Mouse (Mus musculus): ENCODE results near the gene Tekt3. TPM values are rescaled to one million over a fixed set of nuclear protein-coding genes. Genes with fewer than 3 reads are reported as not detected.

Gene Tekt3
- total RNA-seq, 2 experiments from 2014 or later, result not detected

- no peak for ATAC-seq (replicated peaks; ENCODE audit: low FRiP score, poor library complexity, severe bottlenecking)
Observed at GRCm38 (mm10) chr11:63055596-63055995, 5.9 kb upstream of the Tekt3 start.

DNA sequence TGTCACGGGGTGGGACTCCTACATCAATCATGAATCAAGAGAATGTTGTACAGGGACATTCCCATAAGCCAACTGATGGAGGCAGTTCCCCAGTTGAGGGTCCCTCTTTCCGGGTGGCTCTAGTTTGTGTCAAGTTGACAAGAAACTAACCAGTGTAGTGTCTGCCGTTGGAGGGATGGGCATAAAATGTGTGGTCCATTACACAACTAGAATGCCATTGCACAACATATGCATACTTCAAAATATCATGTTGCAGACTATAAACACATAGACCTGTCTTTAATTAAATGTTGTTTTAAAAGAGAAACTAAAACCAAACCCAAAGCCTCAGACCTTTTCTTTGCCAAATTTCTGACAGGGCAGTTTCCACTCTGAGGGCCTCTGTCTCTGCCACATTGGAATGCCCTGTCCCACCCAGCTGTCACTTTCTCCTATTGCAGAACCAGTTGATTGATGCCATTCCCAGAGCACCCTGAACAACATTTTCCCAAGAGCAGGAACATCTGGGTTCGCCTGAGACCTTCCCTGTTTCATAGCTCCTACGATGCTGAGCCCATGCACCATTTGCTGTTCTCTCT is 3.0 kb upstream of the Tekt3 start:
- no peak for ATAC-seq (replicated peaks; ENCODE audit: low FRiP score, poor library complexity, severe bottlenecking)

- no peak for ATAC-seq (replicated peaks; ENCODE audit: low FRiP score, poor library complexity, severe bottlenecking)
Observed at GRCm38 (mm10) chr11:63059911-63060310, 1.5 kb upstream of the Tekt3 start.

DNA sequence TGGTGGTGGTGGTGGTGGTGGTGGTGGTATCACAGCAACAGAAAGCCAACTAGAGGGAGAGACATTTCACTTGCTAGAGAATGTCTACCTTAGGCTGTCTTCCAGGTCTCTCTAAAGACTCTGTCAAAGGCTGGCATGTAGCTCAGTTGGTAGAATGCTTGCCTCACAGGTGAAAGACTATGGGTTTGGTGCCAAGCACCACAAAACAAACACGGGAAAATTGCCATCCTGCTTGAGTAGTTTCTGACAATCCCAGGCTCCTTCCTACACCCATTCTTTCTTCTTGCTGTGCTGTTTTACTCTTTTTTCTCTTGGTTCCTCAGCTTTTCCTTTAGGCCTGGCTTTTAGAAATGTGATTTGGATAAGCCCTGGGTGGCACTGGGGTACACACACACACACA is 5.1 kb downstream of the Tekt3 start:
- no peak for ATAC-seq (replicated peaks; ENCODE audit: low FRiP score, poor library complexity, severe bottlenecking)

DNA sequence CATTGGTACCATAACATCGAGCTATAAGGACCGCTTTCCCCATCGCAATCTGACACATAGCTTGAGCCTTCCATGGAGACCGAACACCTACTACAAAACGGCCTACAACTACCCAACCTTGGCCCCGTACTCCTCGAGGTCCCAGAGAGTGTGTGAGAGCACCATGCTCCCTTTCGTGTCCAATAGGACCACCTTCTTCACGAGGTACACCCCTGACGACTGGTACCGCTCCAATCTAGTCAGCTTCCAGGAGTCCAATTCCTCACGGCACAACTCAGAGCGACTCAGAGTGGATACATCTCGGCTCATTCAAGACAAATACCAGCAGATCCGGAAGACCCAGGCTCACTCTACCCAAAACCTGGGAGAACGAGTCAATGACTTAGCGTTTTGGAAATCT is 8.6 kb downstream of the Tekt3 start:
- no peak for ATAC-seq (replicated peaks; ENCODE audit: low FRiP score, poor library complexity, severe bottlenecking)

DNA sequence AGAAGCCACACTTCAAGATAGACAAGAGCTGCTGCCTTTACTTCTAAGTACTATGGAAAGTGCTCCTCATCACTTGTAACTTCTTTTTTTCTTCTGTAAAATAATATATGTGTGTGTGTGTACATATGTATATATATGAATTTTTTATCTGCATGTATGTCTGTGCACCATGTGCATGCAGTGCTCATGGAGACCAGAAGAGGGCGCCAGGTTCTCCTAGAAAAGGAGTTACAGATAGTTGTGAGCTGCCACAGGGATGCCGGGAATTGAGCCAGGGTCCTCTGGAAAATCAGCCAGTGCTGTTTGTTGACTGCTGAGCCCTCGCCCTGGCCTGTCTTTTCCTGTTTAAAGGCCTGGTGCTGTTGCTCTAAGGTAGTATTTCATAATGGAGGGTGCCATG is 23.1 kb downstream of the Tekt3 start:
- no peak for ATAC-seq (replicated peaks; ENCODE audit: low FRiP score, poor library complexity, severe bottlenecking)

- ATAC-seq (replicated peaks; ENCODE audit: low FRiP score, poor library complexity, severe bottlenecking), result no peak
Observed at GRCm38 (mm10) chr11:63088672-63089071, 27.2 kb downstream of the Tekt3 start.

GRCm38 (mm10) chr11:63090210-63090609 is 28.8 kb downstream of the Tekt3 start:
- no peak for ATAC-seq (replicated peaks; ENCODE audit: low FRiP score, poor library complexity, severe bottlenecking)

- no peak for ATAC-seq (replicated peaks; ENCODE audit: low FRiP score, poor library complexity, severe bottlenecking)
Observed at GRCm38 (mm10) chr11:63090986-63091385, 29.5 kb downstream of the Tekt3 start.

DNA sequence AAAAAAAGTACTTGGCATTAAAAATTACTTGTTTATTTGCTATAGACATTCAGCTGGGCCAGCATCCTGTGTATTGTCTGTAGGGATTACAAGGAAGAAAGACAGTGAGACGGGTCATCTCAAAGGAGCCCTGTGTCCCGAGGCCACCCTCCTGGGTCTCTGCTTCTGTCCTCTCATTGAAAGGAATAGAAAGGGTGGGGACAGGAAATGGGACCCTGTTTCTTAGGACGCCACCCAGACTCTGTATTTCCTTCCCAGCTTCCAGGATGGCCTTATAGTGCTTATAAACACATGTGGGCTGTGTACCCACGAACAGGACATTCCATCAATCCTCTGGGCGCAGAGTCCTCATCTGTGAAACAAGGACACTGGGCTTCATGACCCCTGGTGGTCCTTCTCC is 30.8 kb downstream of the Tekt3 start:
- ATAC-seq (replicated peaks; ENCODE audit: low FRiP score, poor library complexity, severe bottlenecking), result no peak

GRCm38 (mm10) chr11:63093601-63094000 is 32.1 kb downstream of the Tekt3 start:
- ATAC-seq (replicated peaks; ENCODE audit: low FRiP score, poor library complexity, severe bottlenecking), result no peak

GRCm38 (mm10) chr11:63094496-63094895 is 33.0 kb downstream of the Tekt3 start:
- no peak for ATAC-seq (replicated peaks; ENCODE audit: low FRiP score, poor library complexity, severe bottlenecking)

- ATAC-seq (replicated peaks; ENCODE audit: low FRiP score, poor library complexity, severe bottlenecking), result no peak
Observed at GRCm38 (mm10) chr11:63098016-63098415, 36.6 kb downstream of the Tekt3 start.

DNA sequence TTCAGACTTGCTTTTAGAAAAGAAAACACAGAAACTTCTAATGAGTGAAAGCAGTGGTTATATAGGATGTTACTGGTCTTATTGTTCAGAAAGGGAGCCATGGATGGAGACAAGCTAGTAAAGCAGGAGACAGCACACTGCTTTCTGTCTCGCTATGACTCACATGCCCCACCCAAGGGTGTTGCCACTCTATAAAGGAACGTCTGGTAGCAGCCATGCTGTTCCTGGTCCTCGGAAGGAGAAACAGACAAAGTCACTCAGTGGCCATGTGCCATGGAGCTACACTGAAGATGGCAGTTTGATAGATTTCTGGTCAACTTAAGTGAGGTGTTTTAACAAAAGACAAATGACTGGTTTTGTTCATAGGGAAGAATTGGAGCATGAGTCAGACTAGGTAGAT is 37.9 kb downstream of the Tekt3 start:
- ATAC-seq (replicated peaks; ENCODE audit: low FRiP score, poor library complexity, severe bottlenecking), result no peak

DNA sequence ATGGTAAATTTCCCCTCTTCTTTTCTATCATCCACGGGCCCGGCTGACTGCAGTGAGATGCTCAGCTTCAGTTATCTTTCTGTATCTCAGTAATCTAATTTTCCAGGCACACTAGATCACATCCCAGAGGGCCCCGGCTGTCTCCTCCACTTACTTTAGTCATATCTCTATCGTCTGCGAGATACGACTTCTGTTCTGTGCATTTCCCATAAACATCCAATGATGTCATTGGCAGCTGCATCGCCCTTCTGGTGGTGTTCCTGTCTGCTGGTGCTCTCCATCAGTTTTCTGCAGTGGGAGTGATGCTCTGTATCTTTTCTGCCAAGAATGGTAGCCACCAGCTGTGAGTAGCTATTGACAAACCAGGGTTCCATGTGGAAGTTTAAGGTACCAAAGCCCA is 41.8 kb downstream of the Tekt3 start:
- ATAC-seq (replicated peaks; ENCODE audit: low FRiP score, poor library complexity, severe bottlenecking), result no peak

DNA sequence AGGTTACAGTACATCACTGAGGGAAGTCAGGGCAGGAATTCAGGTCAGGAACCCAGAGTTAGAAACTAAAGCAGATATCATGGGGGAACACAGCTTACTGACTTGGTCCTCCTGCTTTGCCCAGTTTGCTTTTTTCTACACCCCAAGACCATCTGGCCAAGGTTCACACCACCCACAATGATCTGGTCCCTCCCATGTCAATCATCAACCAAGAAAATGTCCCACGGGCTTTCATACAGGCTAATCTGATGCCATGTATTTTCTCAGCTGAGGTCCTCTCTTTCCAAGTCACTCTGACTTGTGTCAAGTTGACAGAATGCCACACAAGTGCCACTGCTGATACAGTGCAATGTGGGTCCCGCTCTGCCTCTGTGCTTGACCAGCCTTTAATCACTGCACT is 42.6 kb downstream of the Tekt3 start:
- ATAC-seq (replicated peaks; ENCODE audit: low FRiP score, poor library complexity, severe bottlenecking), result no peak

DNA sequence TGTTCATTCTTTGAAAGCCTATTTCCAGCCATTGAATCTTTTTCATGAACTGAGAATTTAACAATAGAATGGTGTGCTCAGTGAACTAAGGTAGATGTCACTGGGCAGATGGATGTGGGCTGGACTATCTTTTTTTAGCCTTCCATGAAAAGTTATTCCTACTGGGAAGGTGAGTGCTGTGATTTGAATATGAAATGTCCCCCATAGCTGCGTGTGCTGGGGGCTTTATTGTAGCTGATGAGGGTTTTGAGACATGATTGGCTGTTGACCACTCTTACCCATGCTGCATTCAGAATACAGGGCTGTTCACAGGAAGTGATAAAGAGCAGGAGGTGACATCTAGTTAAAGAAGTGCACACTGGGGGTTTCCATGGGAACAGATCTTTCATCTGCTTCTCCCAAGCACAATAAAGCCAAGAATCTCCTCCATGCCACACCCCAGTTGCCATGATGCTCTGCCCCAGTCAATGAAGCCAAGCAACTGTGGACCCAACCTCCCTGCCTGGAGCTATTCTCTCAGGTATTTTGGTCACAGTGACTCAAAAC is 47.8 kb downstream of the Tekt3 start:
- ATAC-seq (replicated peaks; ENCODE audit: low FRiP score, poor library complexity, severe bottlenecking), result no peak

- ATAC-seq (replicated peaks; ENCODE audit: low FRiP score, poor library complexity, severe bottlenecking), result no peak
Observed at GRCm38 (mm10) chr11:63110329-63110728, 48.9 kb downstream of the Tekt3 start.

- ATAC-seq (replicated peaks; ENCODE audit: low FRiP score, poor library complexity, severe bottlenecking), result no peak
Observed at GRCm38 (mm10) chr11:63114807-63115641, 53.6 kb downstream of the Tekt3 start.

- no peak for ATAC-seq (replicated peaks; ENCODE audit: low FRiP score, poor library complexity, severe bottlenecking)
Observed at GRCm38 (mm10) chr11:63116652-63117051, 55.2 kb downstream of the Tekt3 start.

DNA sequence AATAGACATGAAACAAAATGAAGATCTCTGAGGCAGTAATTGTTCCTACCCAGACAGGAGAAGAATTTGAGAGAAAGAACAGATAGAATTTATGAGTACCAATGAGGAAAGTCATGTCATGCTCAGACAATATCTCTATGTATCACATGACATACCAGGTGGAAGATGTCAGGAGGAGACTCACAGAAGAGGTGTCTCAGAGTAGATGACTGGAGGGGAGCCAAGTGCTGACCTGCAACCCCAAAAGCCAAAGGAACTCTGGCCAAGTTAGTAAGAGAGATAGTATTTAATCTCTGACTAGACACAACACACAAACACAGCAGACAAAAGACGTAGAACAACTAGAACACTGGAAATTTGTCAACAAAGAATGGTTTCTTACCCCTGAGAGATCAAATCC is 55.8 kb downstream of the Tekt3 start:
- no peak for ATAC-seq (replicated peaks; ENCODE audit: low FRiP score, poor library complexity, severe bottlenecking)

Measured in erythroblast, adult 5-6 weeks (primary cell).